Mouse (Mus musculus) thymus, postnatal 4 days (tissue): ENCODE measurements at regions not wholly inside any gene's neighbourhood (a gene's known extent, or its start where the extent isn't known, plus 50 kb on each side); places are given as distances from the start of the nearest gene placed in this dataset.
A peak's percentile ranks its signal among the peaks of the same experiment; 100 is the strongest.

ENCODE experiments used
- DNase-seq: peaks from one replicate; pipeline ENCODE4 v3.0.0; 2021

- no peak for DNase-seq
These were observed 117.9 kb downstream of the Usp31 start for GRCm38 (mm10) chr7:121589088-121589605.

DNA sequence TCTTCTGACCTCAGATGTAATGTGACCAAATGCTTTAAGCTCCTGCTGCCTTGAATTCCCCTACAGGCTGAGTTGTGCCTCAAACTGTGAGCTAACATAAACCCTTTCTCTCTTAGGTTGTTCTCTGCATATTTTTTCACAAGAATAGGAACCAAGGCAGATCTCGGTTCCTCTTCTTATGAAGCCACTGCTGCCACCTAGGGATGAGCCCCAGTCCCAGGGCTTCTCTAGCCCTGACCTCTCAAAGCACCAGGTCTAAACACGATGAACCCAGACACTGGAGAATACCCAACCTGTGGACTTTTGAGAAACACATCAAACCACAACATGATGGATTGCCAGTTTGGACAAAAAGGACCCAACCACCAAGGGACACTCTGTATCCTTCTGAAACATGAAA, 119.3 kb downstream of the Usp31 start:
- no peak for DNase-seq

DNA sequence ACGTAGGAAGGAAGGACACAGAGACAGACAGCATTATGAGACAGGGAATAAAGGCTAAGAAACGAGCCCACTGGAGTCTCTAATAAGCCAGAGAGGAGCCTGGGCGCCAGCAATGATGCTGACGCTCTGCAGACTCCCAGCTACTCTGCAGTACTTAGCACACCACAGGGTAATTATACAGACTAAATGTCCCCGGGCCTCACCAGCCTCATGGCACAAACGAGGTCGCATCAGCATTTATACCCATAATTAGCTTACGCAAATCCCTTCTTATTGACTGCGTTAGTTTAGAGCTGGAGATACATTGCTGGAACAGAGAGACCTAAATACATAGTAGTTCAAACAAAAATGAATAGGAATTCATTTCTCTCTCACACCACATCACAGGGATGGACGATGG, 121.3 kb downstream of the Usp31 start:
- no peak for DNase-seq

DNA sequence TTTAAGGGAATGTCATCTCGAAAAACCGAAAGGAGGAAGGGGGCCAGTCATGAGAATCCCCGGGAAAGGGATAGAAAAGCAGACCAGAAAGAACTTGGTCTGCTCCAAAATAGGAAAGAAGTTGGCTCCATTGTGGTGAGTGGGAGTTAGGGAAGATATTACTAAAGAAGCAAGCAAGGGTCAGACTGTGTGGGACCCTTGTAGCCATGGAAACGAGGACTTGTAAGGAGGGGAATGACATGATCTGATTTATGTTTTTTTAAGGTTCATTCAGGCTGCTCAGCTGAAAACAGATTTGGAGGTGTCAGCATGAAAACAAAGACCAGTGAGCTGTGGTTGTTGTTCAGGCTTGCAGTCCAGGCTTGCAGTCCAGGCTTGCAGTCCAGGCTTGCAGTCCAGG, 127.6 kb downstream of the Usp31 start:
- no peak for DNase-seq

DNA sequence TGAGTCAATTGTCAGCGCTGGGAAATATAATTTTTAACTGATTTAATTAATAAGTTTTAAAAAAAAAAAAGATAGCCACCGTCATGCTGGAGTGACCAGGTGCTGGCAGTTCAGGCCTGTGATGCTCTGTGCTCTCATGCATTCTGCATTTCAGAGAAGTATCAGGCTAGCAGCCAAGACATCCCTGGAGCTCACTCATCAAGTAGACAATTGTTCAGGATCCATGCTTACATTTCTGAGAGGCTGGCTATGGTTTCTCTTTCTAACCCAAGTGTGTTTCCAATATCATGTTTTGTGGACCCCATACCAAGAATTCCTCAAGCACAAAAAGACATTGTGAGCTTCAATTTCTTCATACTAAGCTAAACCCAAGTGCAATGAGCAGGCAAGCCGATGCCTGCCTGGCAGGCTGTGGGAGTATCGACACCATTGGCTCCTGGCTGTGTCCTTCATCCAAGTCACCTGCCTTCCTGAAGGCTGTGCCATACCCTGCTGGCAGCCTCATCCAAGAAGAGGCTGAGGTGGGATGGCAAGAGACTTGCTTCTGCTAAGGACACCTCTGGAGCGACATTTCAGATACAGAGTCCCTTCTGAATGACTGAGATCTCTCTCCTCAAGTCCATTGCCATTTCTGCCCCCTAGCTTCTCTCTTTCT, 134.2 kb downstream of the Usp31 start:
- no peak for DNase-seq

GRCm38 (mm10) chr7:121571741-121572140, 135.3 kb downstream of the Usp31 start:
- DNase-seq = no peak

DNA sequence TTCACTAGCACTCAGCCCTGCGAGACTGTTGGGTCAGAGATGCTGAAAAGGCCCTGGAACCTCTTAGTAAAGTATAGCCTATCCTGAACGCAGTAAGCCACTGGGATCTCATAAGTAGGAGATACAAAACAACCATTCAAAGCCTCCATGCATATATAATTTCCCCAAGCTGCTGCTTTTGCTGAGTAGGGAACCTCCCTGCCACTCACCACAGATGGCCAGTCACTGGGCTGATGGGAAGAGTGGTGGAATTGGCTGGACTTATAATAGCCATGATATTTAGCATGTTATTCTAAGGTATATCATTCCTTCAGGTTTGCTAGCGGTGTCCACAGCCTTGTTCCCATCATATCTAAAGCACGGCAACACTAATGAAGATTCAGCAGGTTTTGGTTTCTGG, 135.8 kb downstream of the Usp31 start:
- DNase-seq = no peak

DNA sequence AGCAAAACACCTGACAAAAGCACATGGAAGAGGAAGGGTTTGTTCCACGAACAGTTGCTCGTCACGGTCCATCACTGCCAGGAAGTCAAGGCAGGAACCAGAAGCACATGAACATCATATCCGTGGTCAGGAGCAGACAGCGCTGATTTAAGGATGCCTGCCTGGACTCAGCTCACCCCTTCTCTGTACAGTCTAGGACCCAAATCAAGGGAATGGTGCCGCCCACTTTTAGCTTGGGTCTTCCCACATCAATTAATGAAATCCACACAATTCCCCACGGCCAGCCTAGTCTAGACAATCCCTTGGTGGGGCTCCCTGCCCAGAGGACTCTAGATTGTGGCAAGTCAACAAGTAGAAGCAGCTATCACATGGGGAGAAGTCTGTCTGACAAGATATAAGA, 137.8 kb downstream of the Usp31 start:
- no peak for DNase-seq

- DNase-seq = no peak
These were observed 139.0 kb downstream of the Usp31 start for GRCm38 (mm10) chr7:121568064-121568463.

- peak; percentile 15 for DNase-seq
These were observed 143.5 kb downstream of the Usp31 start for GRCm38 (mm10) chr7:121563526-121563925.

DNA sequence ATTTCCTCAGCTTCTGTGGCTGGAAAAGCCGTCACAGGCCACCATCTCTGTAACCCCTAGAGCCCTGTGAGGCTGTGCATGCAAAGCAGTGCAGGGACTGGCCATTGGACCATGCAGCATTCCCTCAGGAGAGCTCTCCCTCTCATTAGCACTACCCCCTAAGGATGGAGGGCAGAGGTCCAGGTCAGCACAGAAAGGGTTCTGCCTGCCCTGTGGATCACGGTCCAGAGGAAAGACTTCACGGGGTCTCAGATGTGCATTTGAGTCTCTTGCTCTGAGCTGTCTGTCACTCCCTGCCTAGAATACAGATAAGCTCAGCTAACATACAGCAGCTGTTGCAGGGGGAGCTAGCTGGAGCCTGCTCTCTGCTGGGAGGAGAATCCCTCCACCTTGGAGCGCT, 151.6 kb downstream of the Usp31 start:
- no peak for DNase-seq
